Mouse (Mus musculus) brain, embryonic 14.5 days (tissue): ENCODE results near the gene Otol1.

ENCODE experiments used
- CTCF ChIP-seq: fragments of 200-500 bp; IDR thresholded peaks from 2 replicates; pipeline ENCODE4 v1.5.1; 2012; ENCODE audit warnings: inconsistent platforms, mild to moderate bottlenecking, moderate library complexity, borderline replicate concordance; ENCODE audit not compliant: insufficient read depth, insufficient read length; ENCODE audit errors: extremely low read depth
- POLR2A ChIP-seq: fragments of 200-500 bp; IDR thresholded peaks from 2 replicates; pipeline ENCODE4 v1.6.1; 2012; ENCODE audit warnings: mild to moderate bottlenecking, inconsistent platforms, borderline replicate concordance; ENCODE audit not compliant: poor library complexity, insufficient read depth, insufficient read length, severe bottlenecking; ENCODE audit errors: extremely low read depth

- TF ChIP-seq CTCF: no peak
- TF ChIP-seq POLR2A: no peak
Measured at GRCm38 (mm10) chr3:69993806-69994205, 13.6 kb upstream of the Otol1 start.
